Mouse (Mus musculus): ENCODE data around the gene Gm10392. TPM values are rescaled to one million over a fixed set of nuclear protein-coding genes. Genes with fewer than 3 reads are reported as not detected.
A peak's percentile ranks its signal among the peaks of the same experiment; 100 is the strongest.

Gm10392 gene
- total RNA-seq, 2 experiments from 2014 or later = not detected

DNA sequence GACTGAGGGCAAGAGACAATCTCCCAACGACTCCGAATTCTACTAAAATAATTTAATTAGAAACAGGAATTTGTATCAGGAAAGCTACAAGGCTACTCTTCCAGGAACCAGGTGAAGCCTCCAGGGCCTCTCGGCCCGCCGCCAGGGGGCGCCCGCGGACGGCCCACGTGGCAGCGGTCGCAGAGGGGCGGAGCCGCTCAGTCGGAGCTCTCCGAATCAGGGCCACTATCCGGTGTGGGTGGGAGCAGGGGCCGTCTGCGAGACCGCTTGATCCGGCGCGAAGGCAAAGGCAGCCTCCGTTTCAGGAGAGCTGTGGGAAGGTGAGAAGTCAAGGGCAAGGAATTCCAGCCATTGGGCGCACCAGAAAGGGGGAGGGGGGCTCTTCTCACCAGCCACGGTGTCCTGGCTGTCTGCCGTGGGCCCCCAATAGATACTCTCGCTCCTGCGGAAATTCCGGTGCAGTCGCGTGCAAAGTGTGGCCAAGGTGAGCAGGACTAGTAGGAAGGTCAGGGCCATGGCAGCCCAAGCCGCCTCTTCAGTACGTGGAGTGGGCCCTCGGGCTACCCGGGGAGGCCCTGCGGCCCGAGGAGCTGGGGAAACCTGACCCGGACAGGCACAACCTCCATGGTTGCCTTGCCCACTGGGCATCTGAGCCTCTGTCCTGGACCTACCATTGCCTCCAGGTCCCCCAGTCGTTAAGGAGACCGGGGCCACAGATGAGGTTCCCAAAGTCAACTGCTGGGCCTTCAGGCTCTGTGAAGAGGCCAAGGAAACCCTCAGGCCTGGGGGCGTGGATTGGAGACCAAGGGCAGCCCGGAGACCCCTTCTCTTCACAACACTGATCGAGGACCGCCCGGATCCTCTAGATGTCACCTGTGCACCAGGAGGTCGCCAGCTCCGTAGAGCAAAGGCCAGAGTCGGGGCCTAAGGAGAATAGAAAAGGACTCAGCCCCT lies 10.7 kb downstream of the Gm10392 start:
- DNase-seq = peak; percentile 90

GRCm38 (mm10) chr11:77507426-77507825 lies 11.6 kb downstream of the Gm10392 start:
- DNase-seq = no peak

GRCm38 (mm10) chr11:77506941-77507340 lies 12.1 kb downstream of the Gm10392 start:
- DNase-seq = no peak

GRCm38 (mm10) chr11:77506273-77506672 lies 12.7 kb downstream of the Gm10392 start:
- DNase-seq = no peak

DNA sequence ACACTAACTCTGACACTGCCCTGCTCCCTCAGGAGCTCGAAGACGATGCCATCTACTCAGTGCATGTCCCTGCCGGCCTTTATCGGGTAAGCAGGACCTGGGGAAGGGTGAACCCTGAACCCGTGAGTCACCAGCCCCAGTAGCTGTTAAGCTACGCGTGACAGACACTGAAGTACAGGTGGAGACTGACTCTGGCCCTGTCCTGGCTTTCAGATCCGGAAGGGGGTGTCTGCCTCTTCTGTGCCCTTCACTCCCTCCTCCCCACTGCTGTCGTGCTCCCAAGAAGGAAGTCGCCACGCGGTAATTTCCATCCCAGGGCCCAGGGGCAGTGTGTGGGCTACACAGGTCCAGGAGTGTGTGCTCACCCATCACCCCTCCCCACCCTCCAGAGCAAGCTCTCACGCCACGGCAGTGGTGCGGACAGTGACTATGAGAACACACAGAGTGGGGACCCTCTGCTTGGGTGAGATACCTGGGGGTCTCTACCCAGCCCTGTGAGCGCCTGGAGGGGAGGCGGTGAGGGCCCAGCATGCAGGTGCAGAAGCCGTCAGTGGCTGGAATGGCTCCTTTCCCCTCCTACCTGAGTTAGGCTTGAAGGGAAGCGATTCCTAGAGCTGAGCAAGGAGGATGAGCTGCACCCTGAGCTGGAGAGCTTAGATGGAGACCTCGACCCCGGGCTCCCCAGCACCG lies 13.6 kb downstream of the Gm10392 start:
- DNase-seq = no peak

GRCm38 (mm10) chr11:77504377-77504776 lies 14.6 kb downstream of the Gm10392 start:
- no peak for DNase-seq

- peak; percentile 56 for DNase-seq
Measured at GRCm38 (mm10) chr11:77503511-77503910, 15.5 kb downstream of the Gm10392 start.

- DNase-seq = no peak
Measured at GRCm38 (mm10) chr11:77502481-77502880, 16.5 kb downstream of the Gm10392 start.

DNA sequence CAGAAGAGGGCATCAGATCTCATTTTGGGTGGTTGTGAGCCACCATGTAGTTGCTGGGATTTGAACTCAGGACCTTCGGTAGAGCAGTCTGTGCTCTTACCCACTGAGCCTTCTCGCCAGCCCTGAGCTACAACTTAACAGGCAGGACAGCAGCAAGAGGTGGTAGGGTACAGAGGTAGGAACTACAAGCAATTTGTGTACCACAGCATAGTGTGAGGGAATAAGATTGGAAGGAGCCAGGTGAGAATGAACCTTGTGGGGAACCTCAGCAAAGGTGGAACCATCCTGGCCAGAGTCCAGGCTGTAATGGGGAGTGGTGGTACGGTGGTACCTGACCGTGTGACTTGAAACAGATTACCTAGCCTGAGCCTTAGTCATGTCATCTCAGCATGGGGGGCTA lies 17.0 kb downstream of the Gm10392 start:
- DNase-seq = peak; percentile 5

DNA sequence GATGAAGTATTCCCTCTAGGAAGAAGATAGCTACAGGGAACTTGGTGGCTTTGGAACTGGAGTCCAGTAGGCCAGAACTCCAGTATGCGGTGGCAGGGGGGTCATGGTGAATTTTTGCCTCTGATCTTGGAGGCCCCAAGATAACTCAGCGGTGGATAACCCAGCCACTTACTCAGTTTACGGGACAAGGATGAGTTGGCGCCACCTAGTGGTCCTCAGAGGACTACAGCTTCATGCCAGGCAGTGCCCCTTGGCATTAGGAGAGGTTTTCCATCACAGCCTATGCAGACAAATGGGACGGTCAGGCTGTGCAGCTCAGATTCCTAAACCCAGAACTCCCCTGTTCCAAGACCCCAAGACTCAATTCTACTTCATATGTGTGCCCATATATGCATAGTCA lies 17.6 kb downstream of the Gm10392 start:
- peak; percentile 79 for DNase-seq

DNA sequence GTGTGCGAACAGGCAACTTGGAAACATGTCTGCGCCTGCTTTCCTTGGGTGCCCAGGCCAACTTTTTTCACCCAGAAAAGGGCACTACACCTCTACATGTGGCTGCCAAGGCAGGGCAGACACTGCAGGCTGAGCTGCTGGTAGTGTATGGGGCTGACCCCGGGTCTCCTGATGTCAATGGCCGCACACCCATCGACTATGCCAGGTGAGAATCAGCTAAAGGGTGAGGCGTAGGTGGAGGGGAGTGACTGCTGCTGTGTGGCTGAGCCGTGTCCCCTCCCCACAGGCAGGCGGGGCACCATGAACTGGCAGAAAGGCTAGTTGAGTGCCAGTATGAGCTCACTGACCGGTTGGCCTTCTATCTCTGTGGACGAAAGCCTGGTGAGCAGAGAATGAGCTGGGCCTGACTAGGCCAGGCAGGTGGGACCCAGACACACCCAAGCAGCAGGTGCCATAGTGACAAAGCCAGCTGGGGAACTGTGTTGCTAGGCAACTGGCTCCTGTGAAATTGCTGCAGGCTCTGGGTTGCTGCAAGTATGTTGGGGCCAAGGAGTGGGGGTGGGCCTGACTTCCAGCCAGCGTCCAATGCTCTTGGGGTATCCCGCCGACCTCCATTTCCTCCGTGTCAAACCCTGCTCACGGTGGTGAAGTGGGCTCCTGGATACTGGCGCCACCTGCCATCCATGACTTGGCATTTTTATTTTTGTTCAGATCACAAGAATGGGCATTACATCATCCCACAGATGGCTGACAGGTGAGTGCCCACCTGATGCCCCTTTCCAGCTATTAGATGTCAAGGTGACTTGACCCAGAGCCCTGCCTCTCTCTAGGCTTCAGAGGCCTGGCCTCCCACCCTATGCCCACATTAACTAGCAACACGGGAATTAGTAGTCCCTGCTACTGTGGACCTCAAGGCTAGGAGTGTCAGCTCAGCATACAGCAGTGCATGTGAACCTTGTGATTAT lies 18.4 kb downstream of the Gm10392 start:
- DNase-seq = peak; percentile 4

DNA sequence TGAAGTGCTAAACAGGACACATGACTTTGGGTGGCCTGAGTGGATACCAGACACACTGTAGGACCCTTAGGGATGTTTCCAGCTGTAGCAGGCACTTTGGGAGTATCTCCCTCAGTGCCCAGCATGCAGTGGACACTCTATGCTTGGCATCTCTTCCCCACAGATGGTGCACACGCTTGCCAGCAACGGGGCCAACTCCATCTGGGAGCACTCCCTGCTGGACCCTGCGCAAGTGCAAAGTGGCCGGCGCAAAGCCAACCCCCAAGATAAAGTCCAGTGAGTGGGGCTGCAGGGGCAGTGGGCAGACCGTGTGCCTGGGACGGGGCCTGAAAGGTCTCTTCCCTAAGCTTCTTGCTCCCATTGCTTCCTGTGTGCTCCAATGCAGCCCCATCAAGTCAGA lies 19.6 kb downstream of the Gm10392 start:
- no peak for DNase-seq

DNA sequence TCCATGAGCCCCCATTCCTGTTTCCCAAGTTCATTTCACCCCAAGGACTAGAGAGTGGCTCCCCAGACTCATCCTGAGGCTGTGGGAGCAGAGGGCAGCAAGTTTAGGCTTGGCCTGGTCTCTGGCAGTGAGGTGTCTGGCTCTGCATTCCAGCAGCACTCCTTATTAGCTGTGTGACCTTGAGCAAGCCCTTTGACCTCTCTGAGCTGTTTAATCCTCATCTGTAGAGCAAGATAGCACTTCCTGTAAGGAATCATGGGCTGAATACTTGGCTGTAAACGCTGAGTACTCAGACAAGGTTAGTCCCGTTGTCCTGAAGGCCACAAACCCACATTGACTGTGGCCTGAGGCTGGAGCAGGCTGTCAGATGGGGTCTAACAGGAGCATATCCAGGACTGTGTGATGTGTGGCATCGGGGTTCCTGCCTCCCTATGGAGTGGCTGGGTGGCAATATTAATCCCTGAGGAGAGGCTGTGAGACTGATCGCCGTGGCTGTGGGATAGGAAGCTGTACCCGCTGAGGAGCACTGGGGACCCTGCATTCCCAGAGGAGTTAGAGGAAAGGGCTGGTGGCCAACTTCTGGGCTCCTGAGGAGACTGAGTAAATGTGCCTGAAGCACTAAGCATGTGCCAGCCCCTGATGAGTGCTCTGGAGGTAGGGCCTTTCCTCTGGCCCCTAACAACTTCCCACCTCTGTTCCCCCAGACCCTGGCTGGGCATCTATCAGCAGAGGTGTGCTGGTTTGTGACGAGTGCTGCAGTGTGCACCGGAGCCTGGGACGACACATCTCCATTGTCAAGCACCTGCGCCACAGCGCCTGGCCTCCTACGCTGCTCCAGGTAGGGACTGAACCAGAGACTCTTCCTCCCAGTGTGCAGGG lies 20.5 kb downstream of the Gm10392 start:
- DNase-seq = no peak

DNA sequence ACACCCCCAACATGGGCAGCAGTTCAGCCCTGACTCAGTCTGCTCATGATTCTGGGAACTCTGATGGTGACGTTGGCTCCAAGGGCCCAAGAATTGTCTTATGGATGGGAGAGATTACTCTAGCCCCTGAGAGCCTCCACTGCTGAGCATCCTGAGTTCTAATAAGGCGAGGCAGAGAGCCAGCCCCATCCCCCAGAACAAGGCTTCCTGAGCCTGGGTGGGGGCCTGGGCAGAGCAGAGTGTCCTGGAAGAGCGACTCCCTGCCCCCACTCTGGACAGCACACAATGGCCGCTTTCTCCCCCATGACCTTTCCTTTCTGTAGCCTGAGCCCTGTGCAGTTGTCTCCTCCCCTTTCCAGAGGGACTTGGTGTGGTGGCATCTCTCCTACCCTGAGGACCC lies 21.1 kb downstream of the Gm10392 start:
- no peak for DNase-seq

DNA sequence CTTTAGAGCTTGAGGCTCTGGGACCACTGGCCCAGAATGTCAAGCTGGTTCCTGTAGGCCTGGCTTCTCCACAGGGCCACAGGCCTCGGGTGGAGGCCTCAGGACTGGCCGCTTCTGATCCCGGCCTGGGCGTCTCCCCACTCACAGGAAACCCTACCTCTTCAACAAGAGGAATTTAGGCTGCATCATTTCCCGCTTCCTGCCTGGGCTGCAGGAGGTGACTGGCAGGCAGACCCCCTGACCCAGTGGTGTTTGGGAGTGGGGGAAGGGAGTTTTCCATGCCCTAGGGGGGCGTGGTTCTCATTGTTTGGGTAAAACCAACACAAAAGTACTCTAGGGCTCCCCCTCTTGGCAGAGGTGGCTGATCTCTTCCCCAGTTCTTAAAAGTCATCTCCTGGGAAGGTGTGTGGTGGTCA lies 21.6 kb downstream of the Gm10392 start:
- no peak for DNase-seq

- no peak for DNase-seq
Measured at GRCm38 (mm10) chr11:77495507-77495906, 23.5 kb downstream of the Gm10392 start.

- no peak for DNase-seq
Measured at GRCm38 (mm10) chr11:77494782-77495181, 24.2 kb downstream of the Gm10392 start.

DNA sequence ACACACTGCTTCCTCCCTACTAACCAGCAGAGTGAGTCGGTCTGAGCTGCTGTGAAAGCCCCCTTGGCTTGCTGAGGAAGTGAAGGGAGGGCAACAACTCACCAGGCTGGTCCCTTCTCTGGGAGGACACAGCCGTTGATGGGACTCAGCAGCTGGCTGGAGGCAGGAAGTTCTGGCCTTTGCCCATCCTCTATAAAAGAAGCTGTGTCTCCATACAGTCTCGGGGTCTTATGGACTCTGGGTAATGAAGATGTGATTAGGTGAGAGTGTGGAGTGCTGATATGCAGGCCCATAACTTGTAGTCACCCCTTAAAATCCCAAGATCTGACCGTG lies 24.7 kb downstream of the Gm10392 start:
- DNase-seq = no peak

DNA sequence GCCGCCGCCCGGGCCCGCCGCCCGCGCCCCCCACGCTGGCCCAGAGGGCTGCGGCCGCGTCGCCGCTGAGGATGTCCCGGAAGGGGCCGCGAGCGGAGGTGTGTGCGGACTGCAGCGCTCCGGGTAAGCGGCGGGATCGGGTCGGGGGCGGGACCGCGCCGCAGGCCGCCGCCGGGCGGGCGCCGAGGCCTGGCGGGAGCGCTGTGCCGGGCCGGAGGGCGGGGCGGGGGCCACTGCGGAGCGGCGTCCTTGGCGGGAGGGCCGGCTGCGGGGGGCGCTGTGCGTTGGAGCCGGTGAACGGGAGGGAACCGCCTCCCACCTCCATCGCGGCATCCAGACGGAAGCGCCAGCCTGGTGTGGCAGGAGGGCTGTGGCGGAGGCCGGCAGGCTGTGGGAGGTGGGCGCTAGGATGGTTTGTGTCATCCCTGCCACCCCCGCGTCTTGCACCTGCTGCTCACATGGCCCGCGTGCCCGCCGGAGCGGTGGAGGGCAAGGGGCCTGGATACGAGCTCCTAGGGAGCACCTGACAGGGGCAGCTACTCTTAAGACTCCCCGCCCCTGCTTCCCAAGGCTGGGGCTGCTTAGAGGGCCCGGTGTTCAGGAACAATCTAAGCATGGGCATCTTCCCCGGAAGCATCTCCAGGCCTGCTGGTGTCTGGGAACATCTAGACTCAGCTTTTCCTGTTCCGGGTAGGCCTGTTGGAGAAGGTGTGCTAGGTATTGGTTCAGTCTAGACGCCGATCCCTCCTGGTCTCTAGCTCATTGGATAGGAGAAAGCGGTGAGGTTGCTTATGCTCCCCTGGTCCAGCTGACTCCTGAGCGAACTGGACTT lies 25.3 kb downstream of the Gm10392 start, which contains the start of gene Git1:
Gene Git1 (plus strand): TSS at position 51 of the 832 bp plus-strand sequence.
- peak; percentile 62 for DNase-seq

DNA sequence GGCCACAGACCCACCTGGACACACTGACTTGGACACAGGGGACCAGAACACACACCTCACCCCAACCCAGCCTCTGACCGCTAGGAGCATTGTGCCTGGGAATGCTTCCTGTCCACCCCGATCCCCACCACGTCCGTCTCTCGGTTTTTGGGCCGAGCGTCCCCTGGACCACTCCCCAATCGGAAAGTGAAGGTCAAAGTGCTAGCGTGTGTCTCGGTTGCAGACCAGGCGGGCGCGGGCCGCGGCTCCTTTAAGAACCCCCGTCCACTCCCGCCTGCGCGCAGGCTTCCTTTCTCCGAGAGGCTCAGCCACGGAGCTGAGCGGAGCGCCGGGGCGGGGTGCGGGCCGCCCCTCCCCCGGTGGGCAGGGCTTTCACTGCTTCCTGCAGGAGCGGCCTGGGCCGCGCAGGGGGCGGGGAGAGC lies 26.1 kb downstream of the Gm10392 start:
- peak; percentile 93 for DNase-seq
